Mouse (Mus musculus) ovary, postnatal 14 days (tissue): ENCODE measurements around the gene Ola1.

Source experiments
- DNase-seq: peaks from one replicate; pipeline ENCODE4 v3.0.0; 2022; ENCODE audit warnings: low spot score

The Ola1 gene

DNA sequence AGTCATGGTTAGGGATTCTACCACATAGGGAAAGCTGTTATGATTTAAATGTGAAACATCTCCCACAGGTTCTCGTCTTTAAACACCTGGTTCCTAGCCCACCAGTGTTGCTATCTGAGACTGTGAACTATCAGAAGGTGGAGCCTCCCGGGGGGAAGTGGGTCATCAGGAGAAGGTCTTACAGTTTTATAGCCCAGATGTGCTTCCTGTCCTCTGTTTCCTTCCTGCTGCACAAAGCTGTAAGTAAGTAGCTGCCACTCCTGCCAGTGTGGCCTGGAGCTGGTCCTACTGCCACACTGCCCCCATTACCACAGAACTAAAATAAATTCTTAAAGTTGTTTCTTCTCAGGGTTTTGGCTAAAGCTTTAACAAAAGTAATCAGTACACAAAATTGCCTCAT is 72.6 kb downstream of the Ola1 start:
- DNase-seq = no peak

- DNase-seq = no peak
Observed at GRCm38 (mm10) chr2:73143732-73144131, 75.0 kb downstream of the Ola1 start.

- DNase-seq = no peak
Observed at GRCm38 (mm10) chr2:73142832-73143470, 75.8 kb downstream of the Ola1 start.

GRCm38 (mm10) chr2:73132897-73133296 is 85.8 kb downstream of the Ola1 start:
- no peak for DNase-seq

DNA sequence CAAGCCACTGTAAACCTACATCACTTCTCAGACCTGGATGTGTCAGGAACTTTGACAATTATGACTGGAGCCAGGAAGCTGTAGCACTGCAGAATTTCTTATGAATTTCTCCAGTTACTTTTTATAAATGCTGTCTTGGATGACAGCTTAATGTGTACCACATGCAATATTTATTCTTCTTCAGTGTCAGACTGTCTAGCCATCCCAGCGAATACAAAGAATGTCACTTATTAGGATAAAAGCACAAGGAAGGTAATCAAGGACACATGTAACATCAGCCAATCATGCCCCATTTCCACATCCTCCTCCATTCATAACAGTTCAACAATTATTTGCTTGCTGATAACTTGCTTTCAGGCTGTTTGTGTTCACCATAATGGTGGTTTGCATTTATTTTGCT is 91.0 kb downstream of the Ola1 start:
- DNase-seq = no peak

DNA sequence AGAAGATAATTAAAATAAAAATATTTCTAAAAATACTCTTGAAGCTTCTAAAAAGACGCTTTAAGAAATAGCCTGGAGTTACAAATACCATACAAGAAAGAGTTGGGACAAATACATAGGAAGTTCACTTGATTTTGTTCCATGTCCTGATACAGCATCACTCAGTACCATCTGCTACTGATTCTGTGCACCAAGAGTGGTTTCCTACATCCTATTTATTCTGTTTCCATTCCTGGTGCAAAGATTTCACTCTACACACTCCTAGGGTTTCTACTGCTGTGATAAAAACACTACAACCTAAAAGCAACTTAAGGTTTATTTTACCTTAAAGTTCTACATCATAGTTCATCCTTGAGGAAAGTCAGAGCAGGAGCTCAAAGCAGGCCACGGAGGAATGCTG is 99.9 kb downstream of the Ola1 start:
- DNase-seq = no peak

- DNase-seq = no peak
Observed at GRCm38 (mm10) chr2:73107089-73107488, 111.6 kb downstream of the Ola1 start.

- no peak for DNase-seq
Observed at GRCm38 (mm10) chr2:73096491-73096890, 122.2 kb downstream of the Ola1 start.

DNA sequence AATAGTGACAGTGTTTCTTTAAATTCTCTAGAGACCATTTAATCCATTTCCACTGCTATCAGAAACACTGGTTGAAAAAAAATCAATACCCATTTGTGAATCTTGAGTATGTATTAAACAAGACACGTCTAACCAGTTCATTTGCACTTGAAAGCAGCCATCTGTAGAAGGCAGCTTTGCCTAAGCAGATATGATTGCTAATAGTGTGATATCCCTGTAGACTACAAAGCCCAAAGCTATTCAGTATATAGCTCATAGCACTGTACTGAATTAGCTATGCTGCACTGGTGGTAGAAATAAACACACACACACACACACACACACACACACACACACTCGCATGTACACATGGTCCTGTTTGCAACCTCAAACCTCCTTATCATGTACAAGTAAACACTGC is 123.4 kb downstream of the Ola1 start:
- no peak for DNase-seq

- no peak for DNase-seq
Observed at GRCm38 (mm10) chr2:73093032-73093431, 125.7 kb downstream of the Ola1 start.

DNA sequence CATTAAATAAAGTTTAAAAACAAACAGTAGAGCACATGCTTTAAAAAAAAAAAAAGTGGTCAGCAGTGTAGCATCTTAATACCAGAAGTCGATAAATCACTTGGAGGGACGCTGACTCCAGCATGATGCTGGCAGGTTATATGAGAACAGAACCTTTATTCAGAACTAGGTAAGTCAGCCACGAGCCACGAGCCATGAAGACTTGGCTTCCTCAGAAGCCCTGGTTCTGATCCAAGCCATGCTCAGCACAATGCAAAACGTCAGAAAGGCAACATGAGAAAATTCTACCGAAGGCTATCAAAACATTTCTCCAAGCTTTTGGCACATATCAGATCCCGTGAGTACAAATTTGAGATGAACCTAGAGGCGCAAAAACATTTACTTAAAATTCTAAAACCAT is 127.4 kb downstream of the Ola1 start:
- no peak for DNase-seq

- no peak for DNase-seq
Observed at GRCm38 (mm10) chr2:73087641-73088040, 131.1 kb downstream of the Ola1 start.

DNA sequence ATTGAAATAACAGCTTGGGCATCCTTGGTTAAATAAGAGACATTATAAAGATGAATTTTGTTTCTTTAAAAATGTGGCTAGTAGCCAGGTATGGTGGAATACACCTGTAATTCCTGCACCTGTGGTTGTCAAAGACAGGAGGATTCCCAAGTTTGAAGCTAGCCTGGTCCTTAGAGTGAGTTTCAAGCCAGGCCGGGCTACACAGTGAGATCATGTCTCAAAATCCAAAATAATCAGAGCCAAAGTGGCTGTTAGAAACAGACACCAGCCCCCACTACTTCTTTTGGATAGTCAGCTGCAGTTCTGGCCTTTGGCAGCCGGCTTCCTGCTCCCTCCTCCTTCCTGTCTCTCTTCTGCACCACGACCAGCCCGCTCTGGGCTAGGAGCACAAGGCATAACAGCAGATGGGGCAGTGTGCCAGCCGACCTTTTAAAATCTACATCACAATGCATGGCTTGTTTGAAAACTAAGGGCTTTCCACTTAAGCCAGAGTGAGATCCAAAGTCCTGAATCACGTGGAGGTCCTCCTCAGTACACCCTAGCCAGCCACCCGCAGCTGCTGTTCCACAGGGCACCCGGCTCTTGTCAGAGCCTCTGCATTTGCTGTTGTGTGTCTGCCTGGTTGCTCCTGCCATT is 132.9 kb downstream of the Ola1 start:
- no peak for DNase-seq

DNA sequence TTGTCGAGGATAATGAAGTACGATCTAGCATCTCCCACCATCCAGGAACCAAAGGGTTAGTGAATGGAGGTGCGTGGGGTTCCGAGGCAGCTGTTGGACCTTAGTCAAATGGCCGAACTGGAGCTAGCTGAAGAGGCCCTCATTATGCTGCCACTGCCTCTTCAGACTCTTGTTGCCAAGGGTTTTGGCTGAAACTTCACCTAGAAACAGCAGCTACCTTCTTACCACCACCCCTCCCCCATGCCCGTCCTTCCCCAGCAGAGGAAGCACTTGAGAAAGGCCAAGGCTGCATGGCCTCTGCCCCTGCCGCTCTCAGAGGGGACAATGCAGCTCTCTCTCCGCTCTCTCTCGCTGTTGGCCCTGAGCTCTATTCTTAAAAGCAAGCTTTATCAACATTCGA is 136.2 kb downstream of the Ola1 start:
- no peak for DNase-seq

DNA sequence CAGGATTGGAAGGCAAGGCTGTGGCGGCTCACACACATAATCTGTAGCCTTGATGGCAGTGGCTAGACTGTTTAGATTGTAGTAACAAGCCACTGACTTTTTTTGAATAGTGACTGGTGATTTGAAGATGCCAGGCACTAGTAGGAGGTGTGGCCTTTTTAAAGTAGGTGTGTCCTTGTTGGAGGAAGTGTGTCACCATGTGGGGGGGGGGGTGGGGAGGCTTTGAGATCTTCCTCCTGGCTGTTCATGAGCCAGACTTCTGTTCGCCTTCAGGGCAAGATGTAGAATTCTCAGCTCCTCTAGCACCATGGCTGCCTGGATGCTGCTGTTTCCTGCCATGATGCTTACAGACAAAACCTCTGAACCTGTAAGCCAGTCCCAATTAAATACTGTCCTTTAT is 136.9 kb downstream of the Ola1 start:
- no peak for DNase-seq

DNA sequence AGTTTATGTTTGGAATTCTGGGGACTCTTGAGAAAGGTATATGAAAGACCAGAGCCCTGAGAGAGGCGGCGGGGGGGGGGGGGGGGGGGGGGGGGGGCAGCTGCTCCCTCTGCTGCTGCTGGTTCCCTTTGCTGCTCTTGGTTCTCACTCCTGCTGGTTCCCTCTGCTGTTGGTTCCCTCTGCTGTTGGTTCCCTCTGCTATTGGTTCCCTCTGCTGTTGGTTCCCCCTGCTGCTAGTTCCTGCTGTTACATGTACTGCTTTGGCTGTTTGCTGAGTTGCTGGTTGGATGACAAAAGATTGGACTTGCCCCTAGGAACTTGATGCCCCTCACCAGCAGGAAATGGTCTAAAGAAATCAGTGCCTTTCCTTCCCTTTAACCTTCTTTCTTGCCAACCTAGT is 138.6 kb downstream of the Ola1 start:
- no peak for DNase-seq

GRCm38 (mm10) chr2:73079311-73079710 is 139.4 kb downstream of the Ola1 start:
- no peak for DNase-seq

- DNase-seq = no peak
Observed at GRCm38 (mm10) chr2:73073811-73074472, 144.8 kb downstream of the Ola1 start.

GRCm38 (mm10) chr2:73071201-73071600 is 147.5 kb downstream of the Ola1 start:
- DNase-seq = no peak

- DNase-seq = no peak
Observed at GRCm38 (mm10) chr2:73070449-73071076, 148.2 kb downstream of the Ola1 start.

DNA sequence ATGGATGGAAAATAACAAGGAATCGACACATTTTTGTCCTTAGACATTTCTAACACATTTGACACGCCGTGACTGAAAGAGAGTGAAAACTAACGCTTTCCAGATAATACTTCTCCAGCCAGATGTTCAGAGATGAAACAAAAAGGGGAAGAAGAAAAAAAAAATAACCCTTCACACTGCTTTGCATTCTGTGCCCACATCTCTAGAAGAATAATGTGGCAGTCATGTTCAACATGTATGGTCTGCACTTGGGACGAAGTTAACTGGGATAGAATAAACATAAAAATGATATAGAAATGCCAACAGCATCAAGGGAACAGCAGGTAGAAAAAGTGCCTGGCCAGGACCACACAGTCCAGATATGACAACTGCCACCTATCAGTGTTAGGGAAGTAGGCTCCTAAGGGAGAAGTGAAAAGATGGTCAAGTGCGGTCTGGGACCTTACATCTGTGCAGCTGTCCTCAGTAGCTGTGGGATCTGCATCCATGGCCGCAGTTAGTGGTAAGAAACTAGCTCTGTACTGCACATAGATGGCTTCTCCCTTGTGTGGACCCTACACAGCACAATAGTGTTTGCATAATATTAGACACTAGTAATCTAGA is 149.4 kb downstream of the Ola1 start:
- DNase-seq = no peak

- DNase-seq = no peak
Observed at GRCm38 (mm10) chr2:73066307-73067167, 152.2 kb downstream of the Ola1 start.
